Mouse (Mus musculus): Measurements from ENCODE around the gene Myb. TPM values are rescaled to one million over a fixed set of nuclear protein-coding genes. Genes with fewer than 3 reads are reported as not detected.

Gene Myb
- total and polyA plus RNA-seq, 3 experiments: 133 to 245 (median 155) TPM

DNA sequence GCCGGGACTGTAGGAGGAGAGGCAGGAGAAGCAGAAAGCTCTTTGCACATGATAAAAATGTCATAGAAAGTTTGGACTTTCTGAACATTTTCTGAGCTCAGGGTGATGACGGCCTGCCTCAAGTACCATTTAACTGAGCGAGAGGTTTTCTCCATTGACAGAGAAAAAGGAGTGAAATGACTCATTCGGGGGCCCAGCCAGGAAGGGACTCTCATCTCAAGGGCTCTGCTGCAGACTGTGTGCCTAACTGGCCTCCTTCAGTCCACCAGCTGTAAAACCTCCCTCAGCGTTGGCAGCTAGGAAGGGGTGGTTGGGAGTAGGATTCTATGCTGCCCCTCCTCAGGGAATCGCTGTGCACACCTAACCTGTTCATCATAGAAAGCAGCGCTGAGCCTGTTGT lies 61.3 kb downstream of the Myb start:
- no peak overlapping the region for H3K27ac ChIP-seq (ENCODE audit: control insufficient read depth, low read depth, low read length)
- no peaks in the 10 kb centered on the region for H3K4me1 ChIP-seq (ENCODE audit: control insufficient read depth in 1 of 2, insufficient read depth in 2 of 2, low read length in 2 of 2)

GRCm38 (mm10) chr10:21095541-21095940 lies 65.2 kb downstream of the Myb start:
- no peaks in the 10 kb centered on the region for H3K27me3 ChIP-seq (ENCODE audit: control insufficient read depth in 1 of 2, insufficient read depth in 2 of 2, low read length in 2 of 2)
- H3K4me3 ChIP-seq (ENCODE audit: control insufficient read depth in 1 of 2, insufficient read depth in 1 of 2, low read depth in 2 of 2, low read length in 2 of 2): no peak overlapping the region
- no peak overlapping the region for H3K27ac ChIP-seq (ENCODE audit: control insufficient read depth, low read depth, low read length)
- TF ChIP-seq EP300 (IDR thresholded peaks at IDR 0.05; ENCODE audit: low read depth in 1 of 2, low read length in 2 of 2) (no peak), GATA1 (IDR thresholded peaks at IDR 0.05; ENCODE audit: low read depth, low read length) (no peak), MAZ (IDR thresholded peaks at IDR 0.05; ENCODE audit: low read depth, low read length) (no peak), SIN3A (IDR thresholded peaks at IDR 0.05; ENCODE audit: low read length) (no peak), MAX (IDR thresholded peaks at IDR 0.05; ENCODE audit: low read length) (no peak), MAFK (IDR thresholded peaks at IDR 0.05; ENCODE audit: borderline replicate concordance, low read depth, low read length) (no peak), ZC3H11A (IDR thresholded peaks at IDR 0.05; ENCODE audit: low read depth, low read length) (no peak), KAT2A (conservative IDR thresholded peaks at IDR 0.05; ENCODE audit: low read depth, low read length) (no peak)
- H3K36me3 ChIP-seq (ENCODE audit: control insufficient read depth in 1 of 2, insufficient read depth in 2 of 2, low read length in 2 of 2): no peaks in the 10 kb centered on the region
- no peak overlapping the region for H3K9ac ChIP-seq (ENCODE audit: control insufficient read depth, low read depth, low read length, poor library complexity, severe bottlenecking)
- H3K4me1 ChIP-seq (ENCODE audit: control insufficient read depth in 1 of 2, insufficient read depth in 2 of 2, low read length in 2 of 2): peaks cover 0 to 3% of the 10 kb centered on the region in 2 experiments; a peak in 2 of 4 replicates
- DNase-seq (ENCODE audit: low read depth, low spot score): no peak
- no peaks in the 10 kb centered on the region for H3K79me2 ChIP-seq (ENCODE audit: control insufficient read depth, insufficient read depth, low read length, poor library complexity)
- no peaks in the 10 kb centered on the region for H3K9me3 ChIP-seq (replicated peaks; ENCODE audit: insufficient read depth, low read length)

More for the DNA sequence above, 61.3 kb downstream of the Myb start:
- Histone ChIP-seq H3K4me3 (ENCODE audit: control insufficient read depth in 1 of 2, insufficient read depth in 1 of 2, low read depth in 2 of 2, low read length in 2 of 2) (no peak overlapping the region), H3K9ac (ENCODE audit: control insufficient read depth, low read depth, low read length, poor library complexity, severe bottlenecking) (no peak overlapping the region), H3K27me3 (ENCODE audit: control insufficient read depth in 1 of 2, insufficient read depth in 2 of 2, low read length in 2 of 2) (no peaks in the 10 kb centered on the region), H3K36me3 (ENCODE audit: control insufficient read depth in 1 of 2, insufficient read depth in 2 of 2, low read length in 2 of 2) (no peaks in the 10 kb centered on the region), H3K9me3 (replicated peaks; ENCODE audit: insufficient read depth, low read length) (no peaks in the 10 kb centered on the region), H3K79me2 (ENCODE audit: control insufficient read depth, insufficient read depth, low read length, poor library complexity) (no peaks in the 10 kb centered on the region)
- no peak for DNase-seq (ENCODE audit: low read depth, low spot score)
- TF ChIP-seq MXI1 (IDR thresholded peaks at IDR 0.05; ENCODE audit: low read depth, low read length): no peak
- no peak for TF ChIP-seq SMC3 (IDR thresholded peaks at IDR 0.05; ENCODE audit: low read depth, low read length)
- no peak for TF ChIP-seq USF1 (IDR thresholded peaks at IDR 0.05; ENCODE audit: low read depth, low read length)
- no peak for TF ChIP-seq NRF1 (IDR thresholded peaks at IDR 0.05; ENCODE audit: insufficient read depth, low read depth, low read length, poor library complexity, severe bottlenecking)
- TF ChIP-seq TAL1 (IDR thresholded peaks at IDR 0.05; ENCODE audit: low read length): no peak
- TF ChIP-seq ETS1 (IDR thresholded peaks at IDR 0.05; ENCODE audit: low read depth, low read length): no peak
- TF ChIP-seq ZKSCAN1 (IDR thresholded peaks at IDR 0.05; ENCODE audit: low read depth, low read length): no peak
- TF ChIP-seq MAFK (IDR thresholded peaks at IDR 0.05; ENCODE audit: borderline replicate concordance, low read depth, low read length): no peak
- TF ChIP-seq MYC (IDR thresholded peaks at IDR 0.05; ENCODE audit: low read depth, low read length): no peak
- TF ChIP-seq JUND (IDR thresholded peaks at IDR 0.05; ENCODE audit: low read depth, low read length): no peak

Measured in MEL (cell line).